Mouse (Mus musculus) retina, postnatal 1 day (tissue): ENCODE data around the gene Kmt5a.
A peak's percentile ranks its signal among the peaks of the same experiment; 100 is the strongest.
"Not testable (repeated sequence)": the region's sequence is repeated elsewhere in the genome, so short reads cannot be mapped to it uniquely, and the experiment has no call there.

Experiments used
- DNase-seq: peaks from one replicate; pipeline ENCODE4 v3.0.0-alpha.2; 2012

Gene Kmt5a

DNA sequence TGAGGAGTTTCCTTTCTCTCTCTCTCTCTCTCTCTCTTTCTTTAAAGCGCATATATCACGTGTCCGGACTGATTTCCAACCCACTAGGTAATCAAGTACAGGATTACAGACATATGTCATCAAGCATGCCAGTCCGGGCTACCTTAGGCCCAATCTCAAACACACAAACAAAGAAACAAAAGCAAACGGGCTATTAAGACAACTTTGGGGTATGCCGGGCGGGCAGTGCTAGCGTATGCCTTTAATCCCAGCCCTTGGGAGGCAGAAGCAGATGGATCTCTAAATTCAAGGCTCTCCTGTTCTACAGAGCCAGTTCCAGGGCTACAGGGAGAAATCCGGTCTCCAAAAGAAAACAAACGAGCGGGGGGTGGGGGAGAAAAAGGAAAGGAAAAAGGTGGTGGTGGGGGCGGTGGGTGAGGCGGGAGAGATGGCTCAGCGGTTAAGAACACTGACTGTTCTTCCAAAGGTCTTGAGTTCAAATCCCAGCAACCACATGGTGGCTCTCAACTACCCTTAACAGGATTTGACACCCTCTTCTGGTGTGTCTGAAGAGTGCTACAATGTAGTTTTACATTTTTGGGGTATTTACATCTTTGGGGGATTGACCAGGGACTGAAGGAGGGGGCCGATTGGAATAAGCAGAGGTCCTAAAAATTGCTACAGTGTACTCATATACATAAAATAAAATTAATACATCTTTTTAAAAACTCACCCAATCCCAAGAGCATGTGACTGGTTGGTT, 44.1 kb downstream of the Kmt5a start:
- no peak for DNase-seq

DNA sequence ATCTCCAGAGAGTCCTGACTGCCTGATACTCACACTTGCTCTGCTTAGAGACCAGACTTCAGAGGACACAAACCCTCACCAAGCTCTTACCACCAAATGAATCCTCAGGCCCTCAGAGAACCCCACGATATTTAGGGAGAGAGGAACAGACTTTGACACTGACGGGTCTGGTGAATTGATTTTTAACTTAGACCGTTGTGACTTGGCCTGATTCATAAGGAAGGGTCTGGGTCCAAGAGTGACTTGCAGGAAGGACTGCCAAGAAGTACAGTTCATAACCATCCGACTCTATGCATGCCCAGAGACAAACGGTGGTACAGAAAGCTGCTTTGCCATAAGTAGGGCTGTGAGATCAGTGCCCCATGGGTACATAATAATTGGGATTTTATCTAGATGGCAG, 45.9 kb downstream of the Kmt5a start:
- no peak for DNase-seq

DNA sequence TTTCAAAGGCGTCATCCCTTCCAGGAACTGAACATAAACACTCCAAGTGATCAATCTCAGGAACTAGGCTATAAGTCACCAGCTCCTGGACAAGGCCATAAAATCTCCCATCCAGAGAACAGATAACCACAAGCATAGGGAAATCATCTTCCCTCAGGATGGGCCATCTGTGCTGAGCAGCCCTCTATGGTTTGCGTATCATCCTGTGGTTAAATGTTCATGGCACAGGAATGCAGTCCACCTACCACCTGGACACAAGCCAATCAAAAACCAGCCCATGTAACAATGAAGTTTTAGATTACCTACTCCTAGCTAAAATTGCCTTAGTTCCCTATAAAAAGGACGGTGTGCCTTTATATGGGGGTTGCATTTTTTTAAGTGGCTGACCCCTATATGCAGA, 49.2 kb downstream of the Kmt5a start:
- no peak for DNase-seq

- no peak for DNase-seq
Observed at GRCm38 (mm10) chr5:124491732-124492131, 52.0 kb downstream of the Kmt5a start.

DNA sequence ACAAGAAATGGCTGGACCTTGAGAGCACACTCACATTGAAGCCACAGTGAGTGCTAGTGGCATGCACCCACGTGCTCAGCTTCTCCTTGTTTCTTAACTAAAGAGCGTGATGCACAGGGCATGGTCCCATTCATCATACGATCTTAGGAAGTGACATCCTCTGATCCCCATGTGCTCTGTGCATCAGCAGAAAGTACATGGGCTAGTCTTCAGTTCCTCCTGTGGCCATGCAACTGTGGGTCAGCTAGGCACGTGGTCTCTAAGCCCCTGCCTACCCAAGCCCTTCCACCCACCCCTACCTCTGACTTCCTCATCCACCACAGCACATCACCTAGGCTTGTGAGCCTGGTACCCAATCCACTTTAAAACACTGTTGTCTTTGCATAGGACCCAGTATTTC, 52.9 kb downstream of the Kmt5a start:
- no peak for DNase-seq

GRCm38 (mm10) chr5:124493455-124493854, 53.7 kb downstream of the Kmt5a start:
- no peak for DNase-seq

DNA sequence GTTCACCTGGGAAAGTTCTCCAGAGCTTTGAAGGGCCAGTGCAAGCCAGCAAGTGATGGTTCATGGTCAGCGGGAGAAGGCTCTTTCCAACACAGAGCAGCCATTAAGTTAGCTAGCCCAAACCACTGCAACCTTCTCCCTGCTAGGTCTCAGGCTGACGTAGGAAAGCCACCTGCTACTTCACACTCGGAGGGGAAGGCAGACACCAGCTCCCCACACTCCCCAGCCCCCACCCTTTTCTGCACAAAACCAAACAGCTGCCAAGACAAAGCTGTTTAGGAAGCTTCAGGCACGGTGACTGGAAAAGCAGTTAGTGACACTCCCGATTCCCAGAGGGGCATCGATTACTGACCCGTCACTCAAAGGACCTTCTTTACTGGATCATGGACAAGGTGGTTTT, 55.8 kb downstream of the Kmt5a start:
- DNase-seq, result peak; percentile 31

DNA sequence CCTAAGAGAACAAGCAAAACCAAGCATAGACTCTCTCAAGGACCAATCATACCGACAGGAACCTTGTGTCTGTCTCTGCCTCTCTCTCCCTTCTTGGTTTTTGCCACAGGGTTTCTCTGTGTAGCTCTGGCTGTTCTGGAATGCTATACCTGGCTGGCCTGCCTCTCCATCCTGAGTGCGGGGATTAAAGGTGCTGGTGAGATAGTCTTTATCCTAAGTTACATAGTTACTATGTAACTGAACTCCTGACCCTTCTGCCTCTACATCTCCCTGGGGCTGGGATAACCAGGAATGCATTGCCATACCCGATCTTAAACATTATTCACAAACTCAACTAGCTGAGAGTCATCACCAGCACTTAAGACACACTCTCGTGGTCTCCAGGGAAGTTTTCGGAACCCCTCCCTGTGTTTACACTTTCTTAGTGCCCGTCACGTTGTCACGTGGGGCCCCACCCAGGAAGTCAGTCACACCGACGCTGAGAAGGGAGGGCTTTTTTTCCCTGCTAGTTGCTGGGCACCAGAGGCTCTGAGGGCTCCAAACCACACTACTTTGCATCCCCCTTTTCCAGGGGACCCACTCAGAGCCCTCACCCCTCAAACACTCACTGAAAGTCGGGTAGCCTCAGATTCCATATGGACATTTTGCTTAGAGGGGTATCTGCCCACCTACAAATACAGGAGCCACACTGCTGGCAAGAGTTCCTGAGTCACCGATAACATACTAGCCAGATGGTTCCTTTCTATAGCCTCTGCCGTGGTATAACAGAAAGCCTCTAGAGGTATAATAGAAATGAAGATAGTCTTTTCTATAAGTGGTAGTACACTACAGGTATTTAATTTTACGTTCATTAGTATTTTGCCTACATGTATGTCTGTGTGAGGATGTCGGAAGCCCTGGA, 57.1 kb downstream of the Kmt5a start:
- no peak for DNase-seq

- no peak for DNase-seq
Observed at GRCm38 (mm10) chr5:124498221-124498876, 58.6 kb downstream of the Kmt5a start.

DNA sequence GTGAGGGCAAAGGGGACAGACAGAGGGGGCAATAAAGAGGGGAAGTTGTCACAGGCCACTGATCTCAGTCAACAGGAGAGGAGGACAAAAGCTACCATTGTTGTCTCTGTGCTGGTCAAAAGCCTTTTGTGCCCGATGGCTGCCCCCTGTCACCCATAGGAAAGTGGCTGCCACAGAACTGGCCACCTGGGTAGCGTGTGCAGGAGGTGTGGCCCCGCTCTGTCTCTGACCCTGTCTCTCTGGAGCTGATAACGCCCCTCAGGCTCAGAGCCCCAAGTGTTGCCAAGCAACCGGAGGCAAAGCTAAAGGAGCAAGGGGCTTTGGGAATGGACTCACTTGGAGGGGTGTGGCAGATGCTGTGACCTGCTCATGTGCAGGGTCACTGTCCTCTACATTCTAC, 59.3 kb downstream of the Kmt5a start:
- peak; percentile 30 for DNase-seq

DNA sequence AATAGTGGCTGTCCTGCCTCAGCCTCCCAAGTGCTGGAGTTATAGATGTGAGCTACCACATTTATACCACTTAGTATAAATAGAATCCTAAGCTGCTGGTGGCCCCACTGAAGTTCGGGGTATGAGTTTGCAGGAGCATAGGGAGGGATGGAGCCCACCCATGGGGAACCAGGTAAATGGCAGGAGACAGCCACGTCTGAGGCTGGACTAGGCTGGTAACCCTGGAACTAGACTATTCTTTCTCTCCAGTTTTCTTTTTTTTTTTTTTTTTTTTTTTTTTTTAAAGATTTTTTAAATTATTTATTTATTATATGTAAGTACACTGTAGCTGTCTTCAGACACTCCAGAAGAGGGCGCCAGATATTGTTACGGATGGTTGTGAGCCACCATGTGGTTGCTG, 60.3 kb downstream of the Kmt5a start:
- DNase-seq, result not testable (repeated sequence)

DNA sequence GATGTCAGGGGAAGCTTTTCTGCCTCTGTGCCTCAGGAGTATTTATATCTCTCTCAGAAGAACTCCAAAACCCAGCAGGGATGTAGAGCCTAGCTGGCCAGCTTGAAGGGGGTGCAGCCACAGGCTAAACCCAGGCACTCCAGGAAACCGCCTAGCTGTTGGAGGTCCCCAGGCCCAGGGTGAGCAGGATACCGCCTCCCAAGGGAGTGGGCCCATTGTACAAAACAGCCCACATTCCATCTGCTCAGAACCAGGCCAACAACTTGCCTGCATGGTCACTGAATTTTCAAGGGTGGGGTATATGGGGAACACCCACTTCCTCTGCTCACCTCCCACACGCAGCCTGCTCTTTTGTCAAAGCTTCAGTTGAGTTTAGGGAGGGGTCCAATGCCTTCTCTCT, 60.8 kb downstream of the Kmt5a start:
- no peak for DNase-seq

- DNase-seq, result no peak
Observed at GRCm38 (mm10) chr5:124501541-124501940, 61.8 kb downstream of the Kmt5a start.

DNA sequence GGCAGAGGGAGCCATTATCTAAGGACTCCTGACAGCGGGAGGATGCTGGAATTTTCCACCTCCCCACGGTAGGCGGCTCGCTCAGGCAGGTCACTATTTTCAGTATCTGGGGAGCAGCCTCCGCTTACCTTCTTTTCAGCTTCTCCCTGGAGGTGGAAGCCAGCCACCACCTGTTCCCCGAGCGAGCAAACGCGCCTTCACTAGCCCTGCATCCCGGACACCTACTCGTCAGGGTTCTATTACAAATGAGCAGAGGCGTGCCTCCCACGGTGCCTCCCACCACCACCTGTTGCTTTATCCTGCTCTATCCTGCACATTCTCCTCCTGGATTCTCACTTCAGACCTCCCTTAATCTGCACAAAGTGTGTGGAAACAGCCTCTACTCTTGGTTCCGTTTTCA, 64.0 kb downstream of the Kmt5a start:
- DNase-seq, result no peak

GRCm38 (mm10) chr5:124505235-124505634, 65.5 kb downstream of the Kmt5a start:
- no peak for DNase-seq

- no peak for DNase-seq
Observed at GRCm38 (mm10) chr5:124506731-124507359, 67.1 kb downstream of the Kmt5a start.

DNA sequence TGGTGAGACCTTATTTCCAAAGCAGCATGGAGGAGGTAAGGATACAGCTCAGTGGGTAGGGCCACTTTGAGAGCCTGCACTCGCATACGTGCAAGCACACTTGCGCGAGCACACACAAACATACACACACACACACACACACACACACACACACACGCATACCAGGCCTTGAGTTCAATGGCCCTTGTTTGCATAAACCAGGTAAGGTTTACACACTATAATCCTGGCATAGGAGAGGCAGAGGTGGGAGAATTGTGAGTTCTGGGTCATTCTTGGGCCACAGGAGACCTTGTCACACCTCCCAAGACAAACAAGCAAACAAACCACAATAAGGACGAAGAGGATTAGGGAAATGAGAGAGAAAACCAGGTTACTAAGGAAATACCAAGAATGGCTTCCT, 69.5 kb downstream of the Kmt5a start:
- no peak for DNase-seq

DNA sequence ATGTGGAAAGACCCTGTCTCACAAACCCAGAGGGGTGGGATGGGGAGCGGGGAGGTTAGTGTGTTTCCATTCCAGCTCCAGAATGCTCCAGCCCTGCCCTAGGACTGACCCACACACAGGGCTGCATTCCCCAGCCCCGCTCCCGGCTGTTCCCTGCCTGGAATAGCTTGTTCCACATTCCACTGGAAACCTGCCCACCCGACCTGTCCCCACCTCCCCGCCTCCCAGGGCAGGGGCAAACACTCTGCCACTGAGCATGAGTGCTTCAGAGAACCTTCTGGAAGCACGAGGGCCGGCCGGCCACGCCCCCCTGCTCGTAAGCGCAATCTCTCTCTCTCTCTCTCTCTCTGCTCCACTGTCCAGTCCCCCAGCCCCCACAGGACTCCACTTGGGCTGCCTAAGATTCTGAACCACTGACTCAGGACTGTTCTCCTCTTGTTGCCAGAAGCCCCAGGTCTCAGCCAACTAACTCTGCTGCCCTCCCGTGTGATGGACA, 70.1 kb downstream of the Kmt5a start:
- no peak for DNase-seq

DNA sequence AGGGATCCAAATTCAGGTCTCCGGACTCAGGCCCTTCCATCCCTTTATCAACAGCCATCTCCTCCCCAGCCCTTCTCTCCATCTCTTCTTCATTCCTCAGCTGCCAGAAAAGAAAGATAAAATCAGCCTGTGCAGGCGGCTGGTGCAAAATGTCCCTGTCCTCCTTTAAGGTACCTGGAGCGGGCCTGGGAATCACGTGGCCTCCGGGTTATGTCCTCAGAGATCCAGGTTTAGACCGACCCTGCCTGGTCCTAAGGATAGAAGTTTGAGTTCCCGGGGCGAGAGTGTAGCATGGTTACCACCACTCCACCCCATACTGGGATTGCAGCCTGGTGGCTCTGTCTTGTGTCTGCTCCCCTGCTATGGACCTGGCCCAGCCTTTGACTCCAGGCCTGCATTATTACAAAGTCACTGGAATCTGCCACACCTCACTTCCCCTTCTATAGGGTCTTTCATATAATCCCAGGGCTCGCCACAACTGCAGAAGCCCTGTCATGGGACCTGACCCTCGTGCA, 70.9 kb downstream of the Kmt5a start:
- no peak for DNase-seq
